In genomic region chr9:102625401-102625982, GRCm38 (mm10) we compare ENCODE assay signal across 7 mouse cellular contexts. TPM values are rescaled to one million over a fixed set of nuclear protein-coding genes. Genes with fewer than 3 reads are reported as not detected.
DNase-seq lines count a peak whose midpoint lies in the region; ATAC-seq lines count a peak whose summit lies in the region.

No protein-coding gene starts in this region.

- no peaks in the 10 kb centered on the region for H3K36me3 ChIP-seq in lung, embryonic 16.5 days (ENCODE audit: control insufficient read depth, insufficient read depth, low read length)
- H3K36me3 ChIP-seq in embryonic facial prominence, embryonic 15.5 days: 0 out of 2 replicates have a peak, but pooled peaks cover 8% of the 10 kb centered on the region
- peaks cover 3% of the 10 kb centered on the region; the same call in 1 of the 2 replicates for H3K36me3 ChIP-seq in limb, embryonic 10.5 days
- H3K36me3 ChIP-seq in neural tube, embryonic 12.5 days: no peaks in the 10 kb centered on the region

- H3K27me3 ChIP-seq in lung, embryonic 16.5 days (ENCODE audit: control insufficient read depth, insufficient read depth, low read depth, low read length): no peaks in the 10 kb centered on the region
- no peaks in the 10 kb centered on the region for H3K27me3 ChIP-seq in embryonic facial prominence, embryonic 15.5 days
- H3K27me3 ChIP-seq in limb, embryonic 10.5 days (ENCODE audit: low read depth, poor library complexity, severe bottlenecking): no peaks in the 10 kb centered on the region
- no peaks in the 10 kb centered on the region for H3K27me3 ChIP-seq in neural tube, embryonic 12.5 days (replicated peaks)

- peak overlapping the region; percentile 99 for H3K9ac ChIP-seq in lung, embryonic 16.5 days (ENCODE audit: low read length)
- peak overlapping the region; percentile 98 for H3K9ac ChIP-seq in embryonic facial prominence, embryonic 15.5 days
- H3K9ac ChIP-seq in neural tube, embryonic 12.5 days: peak overlapping the region; percentile 97

- WGBS in lung, embryonic 16.5 days: under 1% methylated on average over 27 of the region's 27 CpGs
- WGBS in embryonic facial prominence, embryonic 15.5 days: under 1% methylated on average over 27 of the region's 27 CpGs
- whole genome bisulfite sequencing in limb, embryonic 10.5 days: 2% methylated on average over 27 of the region's 27 CpGs
- under 1% methylated on average over 27 of the region's 27 CpGs for whole genome bisulfite sequencing in neural tube, embryonic 12.5 days

- H3K4me3 ChIP-seq in lung, embryonic 16.5 days (ENCODE audit: low read length): peak overlapping the region; percentile 96
- H3K4me3 ChIP-seq in embryonic facial prominence, embryonic 15.5 days (replicated peaks): peak overlapping the region; percentile 96
- peak overlapping the region; percentile 96 for H3K4me3 ChIP-seq in limb, embryonic 10.5 days
- peak overlapping the region; percentile 84 for H3K4me3 ChIP-seq in neural tube, embryonic 12.5 days

- peak; percentile 63 for ATAC-seq in lung, embryonic 16.5 days (ENCODE audit: low read depth)
- ATAC-seq in embryonic facial prominence, embryonic 15.5 days (ENCODE audit: insufficient number of reproducible peaks, low FRiP score, low TSS enrichment, low read depth): peak; percentile 64
- peak; percentile 71; the same call in 1 of the 2 replicates for ATAC-seq in neural tube, embryonic 12.5 days (ENCODE audit: low FRiP score, low read depth)

- H3K27ac ChIP-seq in lung, embryonic 16.5 days (ENCODE audit: low read length): peak overlapping the region; percentile 97
- H3K27ac ChIP-seq in embryonic facial prominence, embryonic 15.5 days (replicated peaks): peak overlapping the region; percentile 98
- peak overlapping the region; percentile 100 for H3K27ac ChIP-seq in limb, embryonic 10.5 days
- H3K27ac ChIP-seq in neural tube, embryonic 12.5 days: peak overlapping the region; percentile 96

- H3K4me1 ChIP-seq in lung, embryonic 16.5 days (replicated peaks; ENCODE audit: control insufficient read depth, insufficient read depth, low read length): peaks cover 20% of the 10 kb centered on the region
- H3K4me1 ChIP-seq in embryonic facial prominence, embryonic 15.5 days: peaks cover 14% of the 10 kb centered on the region
- peaks cover 30% of the 10 kb centered on the region for H3K4me1 ChIP-seq in limb, embryonic 10.5 days
- H3K4me1 ChIP-seq in neural tube, embryonic 12.5 days: peaks cover 14% of the 10 kb centered on the region

- no peak for DNase-seq in lung, postnatal 25 days (ENCODE audit: low spot score)
- peak; percentile 57 for DNase-seq in T-cell, adult 2 months (ENCODE audit: low spot score)
- DNase-seq in limb, embryonic 10.5 days (ENCODE audit: low spot score): no peak
- no peak for DNase-seq in layer of hippocampus, adult 11-12 months (ENCODE audit: low spot score)

- peak overlapping the region; percentile 51 for H3K4me2 ChIP-seq in lung, embryonic 16.5 days (ENCODE audit: low read depth, low read length)
- peak overlapping the region; percentile 76 for H3K4me2 ChIP-seq in embryonic facial prominence, embryonic 15.5 days (replicated peaks)
- H3K4me2 ChIP-seq in neural tube, embryonic 12.5 days (replicated peaks): peak overlapping the region; percentile 79

- H3K9me3 ChIP-seq in lung, embryonic 16.5 days (ENCODE audit: control insufficient read depth, low read length): no peaks in the 10 kb centered on the region
- no peaks in the 10 kb centered on the region for H3K9me3 ChIP-seq in embryonic facial prominence, embryonic 15.5 days (replicated peaks)
- H3K9me3 ChIP-seq in limb, embryonic 10.5 days (replicated peaks): no peaks in the 10 kb centered on the region
- H3K9me3 ChIP-seq in neural tube, embryonic 12.5 days: no peaks in the 10 kb centered on the region

RNA-seq across cellular contexts. Expression of gene Anapc13, which starts 0.6 kb away (rescaled TPM):
- 196 and 198 TPM in 2 replicates for polyA plus RNA-seq in lung, embryonic 16.5 days (2015; fragmentation: Nextera tagmentation; extraction: Ambion mirVana)
- 182 and 192 TPM in 2 replicates for polyA plus RNA-seq in embryonic facial prominence, embryonic 15.5 days (2015; fragmentation: Nextera tagmentation; extraction: Ambion mirVana)
- 154 and 168 TPM in 2 replicates for polyA plus RNA-seq in limb, embryonic 10.5 days (2016; fragmentation: Nextera tagmentation; extraction: Ambion mirVana)
- polyA plus RNA-seq in neural tube, embryonic 12.5 days (2016; fragmentation: Nextera tagmentation; extraction: Ambion mirVana): 177 and 194 TPM in 2 replicates

RNA-seq across cellular contexts. Expression of gene Cep63, which starts 0.8 kb away (rescaled TPM):
- 55.4 and 58.8 TPM in 2 replicates for polyA plus RNA-seq in lung, embryonic 16.5 days (2015; fragmentation: Nextera tagmentation; extraction: Ambion mirVana)
- polyA plus RNA-seq in embryonic facial prominence, embryonic 15.5 days (2015; fragmentation: Nextera tagmentation; extraction: Ambion mirVana): 49.0 and 49.3 TPM in 2 replicates
- polyA plus RNA-seq in limb, embryonic 10.5 days (2016; fragmentation: Nextera tagmentation; extraction: Ambion mirVana): 46.5 and 57.1 TPM in 2 replicates
- 47.2 and 53.9 TPM in 2 replicates for polyA plus RNA-seq in neural tube, embryonic 12.5 days (2016; fragmentation: Nextera tagmentation; extraction: Ambion mirVana)
